Mouse (Mus musculus) spleen, adult 2 months (tissue): ENCODE measurements around the gene Etv6.

Experiments used
- CTCF ChIP-seq: fragments of 200-500 bp; IDR thresholded peaks from 2 replicates; pipeline ENCODE4 v1.5.1; 2011; ENCODE audit warnings: mild to moderate bottlenecking, inconsistent platforms; ENCODE audit not compliant: insufficient read depth, insufficient read length, insufficient replicate concordance; ENCODE audit errors: extremely low read depth
- POLR2A ChIP-seq: fragments of 200-500 bp; IDR thresholded peaks from 2 replicates; pipeline ENCODE4 v1.6.1; 2011; ENCODE audit warnings: low read depth, low read length, inconsistent platforms

- TF ChIP-seq CTCF (no peak), POLR2A (no peak)
Observed at GRCm38 (mm10) chr6:134078016-134078415, 42.5 kb downstream of the Etv6 start.
